Mouse (Mus musculus) layer of hippocampus, adult 9-11 months (tissue): ENCODE results near the gene Rpl21.

Source experiments
- DNase-seq: peaks from one replicate; pipeline ENCODE4 v3.0.0; 2022

Rpl21 gene

DNA sequence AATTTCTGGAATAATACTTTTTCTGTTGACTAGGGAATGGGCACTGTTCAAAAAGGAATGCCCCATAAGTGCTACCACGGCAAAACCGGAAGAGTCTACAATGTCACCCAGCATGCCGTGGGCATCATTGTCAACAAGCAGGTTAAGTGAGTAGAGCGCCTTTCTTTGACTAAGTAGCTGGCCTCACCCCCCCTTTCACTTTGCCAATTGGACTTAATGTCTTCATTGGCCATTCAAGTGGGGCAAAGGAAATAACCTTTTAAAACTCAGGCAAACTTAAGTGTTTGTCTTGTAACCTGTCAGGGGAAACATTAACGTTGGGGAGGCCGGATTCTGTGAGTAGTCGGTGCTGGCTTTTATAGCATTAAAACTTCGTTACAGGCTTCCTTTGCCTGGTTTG, 2.3 kb downstream of the Rpl21 start:
- no peak for DNase-seq

DNA sequence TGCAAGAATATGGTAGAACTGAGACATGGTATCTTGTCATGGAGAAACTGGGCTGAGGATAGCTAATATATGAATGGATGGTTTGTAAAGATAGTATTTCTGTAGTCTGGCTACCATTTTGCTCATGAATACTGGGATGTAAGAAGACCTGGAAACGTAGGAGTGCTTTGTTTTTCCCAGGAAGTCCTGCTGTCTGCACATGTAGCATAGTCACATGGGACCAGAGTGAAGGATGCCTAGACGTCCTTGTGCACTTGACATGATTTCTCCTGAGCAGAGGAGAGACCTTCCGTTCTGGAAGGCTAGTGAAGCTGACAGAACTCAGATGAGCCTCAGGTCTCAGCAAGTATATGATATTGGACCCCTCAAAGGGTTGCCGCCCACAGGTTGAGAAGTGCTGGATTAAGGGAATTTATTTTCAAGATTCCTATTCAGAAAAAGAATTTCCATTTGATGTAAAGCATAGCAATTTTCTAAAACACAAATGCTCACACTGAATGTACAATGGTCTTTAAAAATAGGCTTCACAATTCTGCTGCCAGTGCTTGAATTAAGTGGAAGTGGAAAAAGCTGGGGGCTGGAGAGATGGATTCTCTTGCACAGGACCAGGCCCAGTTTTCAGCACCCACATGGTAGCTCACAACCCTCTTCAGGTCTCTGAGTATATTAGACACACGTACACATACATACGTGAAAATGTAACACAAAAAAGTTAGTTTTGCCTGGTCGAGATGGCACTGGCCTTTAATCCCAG, 5.5 kb downstream of the Rpl21 start:
- DNase-seq = no peak

DNA sequence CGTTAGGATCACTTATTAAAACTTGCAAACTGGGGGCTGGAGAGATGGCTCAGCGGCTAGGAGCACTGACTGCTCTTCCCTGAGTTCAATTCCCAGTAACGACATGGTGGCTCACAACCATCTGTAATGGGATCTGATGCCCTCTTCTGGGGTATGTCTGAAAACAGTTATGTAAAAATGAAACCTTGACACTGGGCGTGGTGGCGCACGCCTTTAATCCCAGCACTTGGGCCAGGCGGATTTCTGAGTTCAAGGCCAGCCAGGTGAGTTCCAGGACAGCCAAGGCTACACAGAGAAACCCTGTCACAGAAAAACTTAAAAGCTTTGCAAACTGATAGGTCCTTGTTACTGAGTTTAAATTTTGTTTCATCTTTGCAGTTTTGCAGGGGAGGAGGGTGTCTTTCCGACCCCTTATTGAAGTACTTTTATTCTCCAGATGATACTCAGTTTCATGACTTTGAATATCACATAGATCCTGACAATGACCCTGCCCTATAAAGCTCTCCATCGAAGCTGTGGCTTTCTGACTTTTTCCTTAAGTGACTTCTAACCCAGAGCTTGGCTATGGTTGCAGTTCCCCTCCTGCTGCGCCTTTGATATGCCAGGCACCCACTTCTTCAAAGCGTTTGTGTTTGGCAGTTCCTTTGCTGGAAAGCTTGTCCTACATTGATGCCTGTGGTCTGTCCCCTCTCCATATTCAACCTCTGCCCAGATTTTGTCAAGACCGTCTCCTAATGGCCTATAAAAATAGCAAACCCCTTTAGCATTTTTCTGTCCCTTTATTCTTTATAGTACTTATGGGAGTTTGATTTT, 6.4 kb downstream of the Rpl21 start:
- DNase-seq = no peak

DNA sequence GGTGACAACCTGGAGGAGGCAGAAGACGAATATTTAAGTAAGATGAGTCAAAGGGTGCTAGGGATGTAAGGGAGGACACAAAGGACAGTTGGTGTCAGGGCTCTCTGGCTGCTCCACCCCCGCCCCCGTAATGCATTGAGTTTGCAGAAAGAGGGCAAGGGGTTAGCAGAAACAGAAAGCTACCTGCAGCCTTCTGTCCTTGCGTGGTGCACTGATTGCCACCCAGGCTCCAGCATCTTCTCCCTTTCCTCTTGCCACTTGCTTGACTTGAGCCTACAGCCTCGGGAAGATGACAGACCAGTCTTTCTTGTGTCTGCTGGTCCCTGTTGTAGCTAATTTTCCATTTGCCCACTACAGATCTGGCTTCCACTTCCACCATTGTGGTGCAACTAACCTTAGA, 7.1 kb downstream of the Rpl21 start:
- DNase-seq = no peak

DNA sequence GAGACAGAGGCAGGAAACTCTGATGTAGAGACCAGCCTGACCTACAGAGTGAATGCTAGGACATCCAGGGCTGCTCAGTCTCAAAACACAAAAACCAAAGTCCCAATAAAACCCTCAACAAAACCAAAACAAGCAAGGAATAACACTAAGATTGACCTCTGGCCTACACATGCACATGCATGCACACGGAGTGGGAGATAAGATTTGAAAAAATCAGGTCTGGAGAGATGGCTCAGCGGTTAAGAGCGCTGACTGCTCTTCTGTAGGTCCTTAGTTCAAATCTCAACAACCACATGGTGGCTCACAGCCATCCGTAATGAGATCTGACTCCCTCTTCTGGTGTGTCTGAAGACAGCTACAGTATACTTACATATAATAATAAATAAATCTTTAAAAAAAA, 7.7 kb downstream of the Rpl21 start:
- no peak for DNase-seq

DNA sequence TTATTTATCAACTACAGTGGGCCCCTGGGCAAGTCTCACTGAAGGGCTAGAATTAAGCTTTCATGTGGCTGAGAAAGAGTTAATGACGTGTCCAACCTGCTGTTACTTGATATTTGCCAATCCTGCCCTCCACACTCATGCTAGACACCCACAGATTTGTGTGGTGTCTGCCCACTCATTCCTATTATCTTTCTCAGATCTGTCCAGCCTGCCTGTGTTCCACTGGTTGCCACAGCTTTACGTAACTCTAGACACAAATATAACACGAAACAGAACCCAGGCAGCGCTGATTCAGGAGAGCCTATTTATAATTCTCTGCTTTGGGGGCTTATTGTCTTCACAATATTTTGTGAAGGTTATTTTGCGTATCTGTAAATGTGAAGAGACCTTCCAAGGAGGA, 8.6 kb downstream of the Rpl21 start:
- DNase-seq = peak; percentile 84

DNA sequence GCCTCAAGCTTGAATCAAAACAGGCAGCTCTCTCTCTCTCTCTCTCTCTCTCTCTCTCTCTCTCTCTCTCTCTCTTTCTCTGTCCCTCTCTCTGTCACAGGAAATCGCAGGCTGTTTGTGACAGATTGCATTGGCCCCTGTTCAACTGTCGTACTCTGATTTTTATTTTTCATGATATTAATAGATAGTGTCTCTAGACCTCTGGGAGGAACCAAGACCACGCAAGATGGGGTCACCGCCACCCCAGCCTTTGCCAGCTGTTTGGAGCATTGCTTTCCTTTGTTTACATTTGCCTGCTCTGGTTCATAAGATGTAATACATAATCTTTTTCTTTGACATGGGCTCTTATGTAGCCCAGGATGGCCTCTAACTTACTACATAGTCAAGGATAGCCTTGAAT, 9.3 kb downstream of the Rpl21 start:
- DNase-seq = no peak

DNA sequence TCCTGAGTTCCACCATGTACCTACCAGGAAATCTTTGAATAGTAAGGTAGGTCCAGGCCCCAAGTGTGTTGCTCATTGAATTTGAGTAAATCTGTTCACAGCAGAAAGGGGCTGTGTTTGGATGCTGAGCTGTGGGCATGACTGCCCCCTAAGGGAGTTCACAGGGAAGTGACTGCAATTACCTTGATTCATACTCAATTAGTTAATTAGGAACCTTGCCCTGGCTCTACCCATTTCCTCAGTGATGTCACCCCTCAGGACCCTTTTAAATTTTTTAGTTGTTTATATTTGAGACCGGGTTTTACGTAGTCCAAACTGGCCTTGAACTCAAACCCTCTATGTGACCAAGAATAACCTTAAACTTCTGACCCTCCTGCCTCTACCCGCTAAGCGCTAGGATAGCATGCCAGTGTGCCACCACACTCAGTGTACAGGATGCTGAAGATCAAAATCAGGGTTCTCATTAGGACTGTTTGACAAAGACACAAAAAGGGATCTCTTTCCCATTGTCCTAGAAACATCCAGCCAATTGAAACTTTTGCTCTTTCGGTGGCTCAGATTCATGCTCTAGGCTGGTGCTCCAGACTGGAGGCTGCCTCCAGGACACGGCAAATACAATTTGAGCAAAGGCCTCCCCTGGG, 11.7 kb downstream of the Rpl21 start:
- no peak for DNase-seq

DNA sequence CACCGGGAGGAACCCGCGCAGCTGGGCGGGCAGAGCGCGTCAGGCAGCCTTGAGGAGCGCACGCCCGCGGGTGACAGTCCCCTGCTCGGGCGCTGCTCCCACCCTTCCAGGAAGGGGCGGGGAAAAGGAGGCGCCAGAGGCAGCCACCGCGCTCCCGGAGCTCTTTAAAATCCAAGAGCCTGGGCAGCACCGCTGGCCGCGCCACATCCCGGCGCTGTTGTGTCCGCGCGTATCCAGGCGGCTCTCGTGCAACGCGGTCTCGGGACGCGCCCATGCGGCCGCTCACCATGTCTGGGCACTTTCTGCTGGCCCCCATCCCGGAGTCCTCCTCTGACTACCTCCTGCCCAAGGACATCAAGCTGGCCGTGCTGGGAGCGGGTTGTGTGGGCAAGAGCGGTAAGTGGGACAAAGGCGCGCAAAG, 12.3 kb downstream of the Rpl21 start, which contains the start of gene Rasl11a:
Rasl11a (plus strand) TSS at position 127 of the 421 bp plus-strand sequence.
- peak; percentile 72 for DNase-seq

DNA sequence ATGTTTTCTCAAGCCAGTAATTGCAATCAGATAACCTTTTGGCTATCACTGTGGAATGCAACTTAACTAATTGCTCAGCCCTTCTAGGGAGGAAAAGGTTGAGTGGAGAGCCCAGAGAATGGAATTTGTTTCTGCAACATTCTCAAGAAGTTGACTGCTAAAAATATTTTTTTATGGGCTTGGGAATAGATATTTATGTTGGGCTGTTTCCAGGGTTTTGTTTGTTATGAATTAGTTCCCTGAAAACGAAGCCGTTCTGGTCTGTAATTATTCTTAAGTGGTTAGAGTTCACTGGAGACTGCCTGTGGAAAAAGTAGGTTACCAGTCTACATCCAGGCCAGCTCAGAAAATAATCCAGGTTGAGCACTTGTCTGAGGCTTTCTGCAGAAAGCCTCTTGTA, 13.8 kb downstream of the Rpl21 start:
- DNase-seq = no peak

DNA sequence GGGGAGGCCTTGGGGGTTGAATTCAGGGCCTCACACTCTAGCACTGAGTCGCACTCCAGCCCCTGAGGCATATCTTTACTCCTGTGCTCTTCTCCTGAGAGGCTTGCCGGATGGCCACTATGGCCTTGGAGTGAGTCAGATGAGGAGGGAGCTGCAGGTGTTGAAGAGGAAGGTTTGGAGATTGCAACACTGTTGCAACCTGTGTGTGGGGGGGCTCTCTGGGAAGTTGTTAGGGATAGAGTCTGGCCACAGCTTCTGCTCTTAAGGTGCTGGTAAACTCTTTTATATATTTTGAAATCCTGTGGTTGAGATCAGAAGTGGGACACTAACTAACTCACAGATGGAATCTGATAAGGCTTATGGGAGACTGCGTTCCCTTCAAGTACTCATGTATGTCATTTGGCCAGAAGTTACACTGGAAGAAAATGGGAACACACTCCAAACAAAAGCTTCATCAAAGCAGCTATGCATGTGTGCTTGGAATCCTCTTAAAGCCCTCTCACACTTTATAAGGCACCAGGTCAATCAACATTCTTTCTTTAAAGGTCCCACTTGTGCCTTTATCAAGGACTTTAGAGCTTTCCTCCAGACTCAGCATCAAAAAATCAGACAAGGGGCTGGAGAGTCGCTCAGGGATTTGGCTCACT, 16.4 kb downstream of the Rpl21 start:
- DNase-seq = no peak

DNA sequence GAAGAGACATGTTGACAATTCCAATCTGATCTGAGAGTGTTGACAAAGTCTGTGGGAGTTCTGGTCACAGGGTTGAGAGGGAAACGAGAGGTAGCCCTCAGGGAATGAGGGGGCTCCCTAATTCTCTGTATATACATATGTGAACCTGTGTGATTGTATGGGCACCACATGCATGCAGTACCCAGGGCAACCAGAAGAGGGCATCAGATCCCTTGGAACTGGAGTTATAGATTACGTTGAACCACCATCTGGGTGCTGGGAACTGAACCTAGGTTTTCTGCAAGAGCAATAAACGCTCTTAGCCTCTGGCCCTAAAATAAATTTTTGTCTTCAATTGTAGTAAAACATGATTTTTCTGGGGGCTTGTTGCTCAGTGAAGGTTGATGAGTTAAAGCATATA, 23.4 kb downstream of the Rpl21 start:
- DNase-seq = no peak

DNA sequence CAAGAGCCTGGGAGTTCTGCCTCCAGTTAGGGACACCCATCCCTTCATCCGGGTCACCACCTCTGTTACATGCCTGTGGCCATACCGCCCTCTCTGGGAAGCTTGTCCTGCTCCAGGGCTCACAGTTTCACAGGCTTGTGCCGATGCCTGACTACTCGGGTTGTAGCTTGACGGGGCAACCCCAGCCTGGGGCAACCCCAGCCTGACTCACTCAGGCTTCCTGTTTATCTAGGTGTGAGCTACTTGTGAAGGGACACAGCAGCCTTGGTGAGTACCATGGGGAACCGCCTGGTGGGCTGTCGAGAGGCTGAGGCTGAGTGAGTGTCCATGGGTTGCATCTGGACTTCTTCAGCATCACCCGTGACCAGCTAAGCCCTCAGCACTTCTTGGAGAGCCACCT, 24.9 kb downstream of the Rpl21 start:
- no peak for DNase-seq

DNA sequence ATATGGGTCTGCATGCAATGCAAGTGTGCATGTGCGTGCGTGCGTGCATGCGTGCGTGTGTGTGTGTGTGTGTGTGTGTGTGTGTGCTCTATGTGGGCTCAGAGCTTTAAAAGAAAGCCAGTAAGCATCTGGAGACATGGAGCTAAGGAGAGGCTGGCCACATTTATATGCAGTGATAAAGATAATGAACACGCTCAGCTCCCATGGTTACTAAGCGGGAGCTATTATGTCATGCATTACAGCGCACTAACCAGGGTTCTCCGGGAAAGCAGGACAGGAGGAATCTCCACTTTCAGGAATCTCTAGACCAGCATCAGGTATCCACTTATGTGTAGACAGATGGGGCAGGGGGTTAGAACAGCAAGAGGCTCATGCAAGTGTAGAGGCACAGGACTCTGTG, 26.1 kb downstream of the Rpl21 start:
- DNase-seq = no peak

DNA sequence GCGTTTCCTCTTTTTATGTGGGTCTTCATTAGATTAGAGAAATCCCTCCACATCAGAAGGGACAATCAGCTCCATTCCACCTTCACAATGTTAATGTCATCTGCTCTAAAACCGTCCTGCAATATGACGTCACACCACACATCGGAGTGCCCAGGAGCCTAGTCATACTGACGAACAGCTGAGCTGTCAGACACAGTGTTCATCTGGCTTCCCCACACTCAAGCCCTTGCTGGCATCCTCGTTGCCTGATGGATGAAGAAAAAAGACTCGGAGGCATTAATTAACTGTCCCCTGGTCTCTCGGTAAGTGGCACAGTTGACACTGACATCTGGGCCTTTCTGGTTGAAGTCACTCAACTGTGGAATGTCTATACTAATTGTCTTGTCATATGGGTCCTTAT, 26.6 kb downstream of the Rpl21 start:
- no peak for DNase-seq

DNA sequence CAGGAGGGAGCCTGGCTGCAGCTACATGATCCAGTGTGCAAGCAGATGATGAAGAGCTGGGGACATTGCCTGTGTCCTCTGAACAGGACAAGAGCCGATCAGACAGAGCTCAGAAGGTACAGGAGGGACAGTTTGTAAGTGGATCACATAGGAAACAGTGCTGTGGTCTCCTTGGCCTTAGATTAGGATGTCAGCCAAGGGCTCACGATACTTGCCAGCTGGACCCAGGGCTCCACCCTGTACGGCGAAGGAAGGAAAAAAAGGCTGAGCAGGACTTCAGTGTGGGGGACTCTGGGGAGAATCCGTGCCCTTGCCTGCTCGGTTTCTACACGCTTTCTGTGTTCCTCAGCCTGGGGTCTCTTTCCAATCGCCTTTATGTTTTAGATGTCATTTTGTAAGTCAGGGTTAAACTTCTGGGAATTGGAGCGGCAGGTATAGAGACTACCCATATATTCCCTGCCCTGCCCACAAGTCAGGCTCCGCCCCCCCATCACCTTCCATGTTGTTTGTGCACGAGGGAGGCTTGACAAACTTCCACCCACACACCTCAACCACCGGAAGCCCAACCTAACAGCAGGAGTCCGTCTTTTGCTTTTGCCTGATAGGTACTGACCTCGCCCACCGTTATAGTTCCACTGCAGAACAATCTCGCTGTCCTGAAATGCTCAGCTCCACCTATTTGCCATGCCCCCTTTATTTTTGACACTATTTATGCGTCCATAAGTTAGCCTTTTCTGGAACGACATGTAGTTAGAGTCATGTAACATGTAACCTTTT, 27.7 kb downstream of the Rpl21 start:
- no peak for DNase-seq

DNA sequence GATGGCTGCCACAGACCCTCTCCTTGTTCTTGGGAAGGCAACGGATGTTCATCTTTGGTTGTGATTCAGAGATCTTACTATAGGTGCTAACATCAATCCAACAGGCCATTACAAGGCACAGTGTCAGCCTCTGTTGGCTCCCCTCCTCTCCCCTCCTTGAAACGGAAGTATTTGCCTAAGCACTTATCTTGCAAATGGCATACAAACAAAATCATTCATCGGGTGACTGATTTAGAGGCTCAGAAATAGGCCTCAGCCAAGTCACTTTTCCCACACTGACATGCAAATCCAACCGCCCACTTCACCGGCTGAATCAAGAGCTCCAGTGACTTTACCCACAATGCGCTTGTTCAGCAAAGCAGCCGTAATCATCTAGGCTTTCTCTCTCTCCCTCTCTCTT, 28.9 kb downstream of the Rpl21 start:
- DNase-seq = peak; percentile 70

DNA sequence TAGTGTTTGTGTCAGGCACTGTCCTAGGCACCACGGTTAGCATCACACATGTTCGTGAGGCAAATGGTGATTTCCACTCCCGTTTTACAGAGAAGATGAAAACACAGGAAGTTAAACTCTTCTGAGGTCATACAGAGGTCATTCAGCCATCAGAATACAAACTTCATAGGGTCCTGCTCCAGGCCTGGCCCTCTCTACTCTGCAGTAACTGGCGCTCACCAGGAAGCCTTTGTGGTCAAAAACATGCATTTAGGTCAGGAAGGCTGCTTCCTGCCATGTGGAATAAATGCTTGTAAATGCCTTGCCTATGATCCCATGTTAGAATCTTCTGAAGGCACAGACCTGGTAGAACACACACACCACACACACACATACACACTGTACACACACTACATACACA, 32.8 kb downstream of the Rpl21 start:
- no peak for DNase-seq

DNA sequence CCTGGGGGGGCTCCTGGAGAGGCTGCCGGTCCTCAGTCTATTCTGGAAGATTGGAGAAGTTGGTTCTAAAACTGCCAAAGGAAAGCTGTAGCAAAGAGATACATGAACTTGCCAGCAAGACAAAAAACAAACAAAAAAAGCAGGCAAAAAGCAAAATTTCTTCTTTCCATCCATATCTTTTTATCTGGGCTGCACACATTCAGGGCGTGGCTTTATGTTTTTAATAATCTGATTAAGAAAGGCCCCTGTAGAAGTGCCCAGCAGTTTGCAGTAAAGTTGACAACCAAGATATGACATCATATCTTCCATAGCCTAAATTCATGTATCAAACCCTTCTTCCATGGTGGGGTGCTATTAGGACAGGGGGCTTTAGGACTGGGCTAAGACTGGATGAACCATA, 33.6 kb downstream of the Rpl21 start:
- no peak for DNase-seq

DNA sequence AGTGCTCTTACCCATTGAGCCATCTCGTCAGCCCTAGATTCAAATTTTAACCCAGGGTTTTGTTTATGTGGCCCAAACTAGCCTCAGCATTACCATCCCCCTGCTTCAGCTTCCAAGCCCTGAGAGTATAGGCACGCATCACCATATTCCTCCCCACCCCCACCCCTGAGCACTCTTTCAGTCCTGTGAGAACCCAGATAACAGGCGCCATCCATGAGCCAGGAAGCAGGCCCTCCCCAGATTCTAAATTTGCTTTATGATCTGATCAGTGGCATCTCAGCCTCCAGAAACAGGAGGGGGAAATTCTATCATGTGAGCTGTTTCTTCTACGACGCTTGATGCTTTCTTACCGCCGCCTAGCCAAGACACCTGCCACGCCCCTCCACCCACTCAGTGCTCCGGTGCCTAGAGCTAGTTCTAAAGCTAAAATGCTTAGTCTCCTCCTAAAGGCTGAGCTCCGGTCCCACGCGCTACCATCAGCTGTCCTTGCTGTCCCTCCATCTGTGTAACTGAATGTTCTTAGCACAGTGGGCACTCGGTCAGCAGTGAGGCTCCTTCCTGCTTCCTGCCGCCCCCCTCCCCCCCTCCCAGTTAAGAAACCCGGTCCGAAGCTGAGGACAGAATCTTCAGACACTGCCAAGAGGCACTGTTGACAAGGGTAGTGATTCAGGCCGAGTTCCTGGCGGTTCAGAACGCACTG, 34.7 kb downstream of the Rpl21 start:
- peak; percentile 88 for DNase-seq

DNA sequence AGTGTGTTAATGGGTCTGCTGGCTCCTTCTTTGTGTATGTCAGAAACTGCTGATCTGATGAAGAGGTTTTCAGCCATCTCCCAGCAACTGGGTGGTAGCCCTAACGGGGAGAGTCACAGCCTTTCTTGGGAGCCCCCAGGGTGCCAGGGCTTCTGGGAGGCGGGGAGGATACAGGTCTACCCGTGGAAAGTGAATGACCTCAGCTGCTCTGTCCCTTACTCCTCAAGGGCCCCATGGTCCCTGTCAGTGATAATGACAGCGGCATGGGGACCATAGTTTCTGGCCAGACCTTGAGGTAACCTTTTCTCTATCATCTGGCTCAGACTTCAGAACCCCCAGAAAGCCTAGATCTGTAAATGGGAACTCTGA, 35.2 kb downstream of the Rpl21 start:
- no peak for DNase-seq
